14 mouse cellular contexts compared by ENCODE assay signal in the genomic region with DNA sequence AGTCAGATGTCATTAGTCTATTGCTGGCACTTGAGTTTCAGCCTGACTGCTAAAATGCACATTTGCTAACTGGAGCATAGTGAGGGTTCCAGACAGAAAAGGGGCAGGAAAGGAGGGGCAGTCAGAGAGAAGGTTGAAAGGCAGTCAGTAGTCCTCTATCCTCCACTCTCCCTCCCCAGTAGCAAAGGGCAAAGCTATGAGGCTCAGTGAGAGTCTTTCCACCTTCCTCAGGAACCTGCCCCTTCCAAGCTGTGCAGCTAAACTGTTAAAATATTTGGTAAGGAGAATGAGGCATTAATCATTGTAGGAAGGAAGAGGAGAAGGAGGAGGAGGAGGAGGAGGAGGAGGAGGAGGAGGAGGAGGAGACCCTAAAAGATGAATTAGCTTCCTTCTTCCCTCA.
"Had no signal": no experiment of that assay in that cellular context is flagged by ENCODE, and none has a peak within 500 bp of the region (broad histone marks: within the 10 kb centered on the region; RNA-seq: fewer than 3 reads in every experiment).

No protein-coding gene starts in this region.

- H3K9me3 ChIP-seq: liver, embryonic 13.5 days; stomach, embryonic 15.5 days had no signal

- H3K9ac ChIP-seq: liver, embryonic 13.5 days; stomach, embryonic 15.5 days had no signal

- H3K27me3 ChIP-seq: stomach, embryonic 15.5 days had no signal

- DNase-seq: layer of hippocampus, postnatal 36 days; liver, embryonic 13.5 days; lung, adult 2 months; lung, postnatal 14 days; lung, postnatal 4 days; midbrain, embryonic 14.5 days; right cerebral cortex, postnatal 25 days; spleen, adult 18-20 months; thymus, postnatal 25 days had no signal

- H3K36me3 ChIP-seq: liver, embryonic 13.5 days; stomach, embryonic 15.5 days had no signal

- H3K27ac ChIP-seq: hindbrain, postnatal 0 days; left cerebral cortex, adult 2 months; liver, embryonic 13.5 days; stomach, embryonic 15.5 days had no signal

- H3K4me1 ChIP-seq: liver, embryonic 13.5 days; stomach, embryonic 15.5 days had no signal

- H3K4me2 ChIP-seq: liver, embryonic 13.5 days; midbrain, embryonic 11.5 days; stomach, embryonic 15.5 days had no signal

- ATAC-seq: hindbrain, postnatal 0 days; inflammation-experienced regulatory T-cells, adult 6 months had no signal

- H3K4me3 ChIP-seq: left cerebral cortex, adult 2 months; liver, embryonic 13.5 days; stomach, embryonic 15.5 days had no signal
